In genomic region chr1:143702141-143702740, GRCm38 (mm10) we compare ENCODE assay signal across 8 mouse cellular contexts. TPM values are rescaled to one million over a fixed set of nuclear protein-coding genes. Genes with fewer than 3 reads are reported as not detected.
DNase-seq lines count a peak whose midpoint lies in the region; ATAC-seq and TF ChIP-seq lines count a peak whose summit lies in the region.

No protein-coding gene starts in this region.

- H3K9ac ChIP-seq in forebrain, embryonic 12.5 days, result peak overlapping the region; percentile 86
- peak overlapping the region; percentile 95 for H3K9ac ChIP-seq in stomach, embryonic 16.5 days (ENCODE audit: low read length)

- no peak for TF ChIP-seq CTCF in kidney, adult 2 months (conservative IDR thresholded peaks at IDR 0.05; ENCODE audit: insufficient read depth, insufficient read length, low read depth, low read length)

- peak; percentile 3 for DNase-seq in adrenal gland, postnatal 25 days
- DNase-seq in adrenal gland, adult (ENCODE audit: inconsistent age in 2 of 2, low spot score in 1 of 2), result no peak
- peak; percentile 48 for DNase-seq in thymus, postnatal 4 days
- DNase-seq in thymus, postnatal 14 days, result no peak
- peak; percentile 59 for DNase-seq in kidney, adult 2 months
- peak; percentile 31 for DNase-seq in lung, postnatal 25 days (ENCODE audit: low spot score)

- H3K27me3 ChIP-seq in forebrain, embryonic 12.5 days, result no peaks in the 10 kb centered on the region
- H3K27me3 ChIP-seq in kidney, adult 2 months (replicated peaks; ENCODE audit: control insufficient read depth, insufficient read depth, low read length), result no peaks in the 10 kb centered on the region
- H3K27me3 ChIP-seq in stomach, embryonic 16.5 days (ENCODE audit: control insufficient read depth, insufficient read depth, low read length), result no peaks in the 10 kb centered on the region

- H3K27ac ChIP-seq in forebrain, embryonic 12.5 days, result peak overlapping the region; percentile 94
- H3K27ac ChIP-seq in kidney, adult 2 months (ENCODE audit: insufficient read depth, low read depth, low read length), result peak overlapping the region; percentile 89
- peak overlapping the region; percentile 90 for H3K27ac ChIP-seq in stomach, embryonic 16.5 days (ENCODE audit: low read length)

- no peak for TF ChIP-seq POLR2A in kidney, adult 2 months (IDR thresholded peaks at IDR 0.05; ENCODE audit: low read depth, low read length)

- H3K36me3 ChIP-seq in forebrain, embryonic 12.5 days (replicated peaks), result peaks cover 10% of the 10 kb centered on the region
- no peaks in the 10 kb centered on the region for H3K36me3 ChIP-seq in kidney, adult 2 months (ENCODE audit: control insufficient read depth, insufficient read depth, low read length)
- H3K36me3 ChIP-seq in stomach, embryonic 16.5 days (ENCODE audit: control insufficient read depth, insufficient read depth, low read length), result peaks cover 4% of the 10 kb centered on the region; the same call in 1 of the 2 replicates

- H3K4me1 ChIP-seq in forebrain, embryonic 12.5 days, result peaks cover 13% of the 10 kb centered on the region
- no peaks in the 10 kb centered on the region; the same call in 1 of the 2 replicates for H3K4me1 ChIP-seq in kidney, adult 2 months (ENCODE audit: control insufficient read depth, insufficient read depth, low read length)
- peaks cover 3% of the 10 kb centered on the region for H3K4me1 ChIP-seq in stomach, embryonic 16.5 days (ENCODE audit: control insufficient read depth, insufficient read depth, low read length)

- H3K9me3 ChIP-seq in forebrain, embryonic 12.5 days, result no peaks in the 10 kb centered on the region
- no peaks in the 10 kb centered on the region for H3K9me3 ChIP-seq in stomach, embryonic 16.5 days (replicated peaks; ENCODE audit: control insufficient read depth, low read length)

- under 1% methylated on average over 29 of the region's 48 CpGs for WGBS in forebrain, embryonic 12.5 days
- 1% methylated on average over 47 of the region's 48 CpGs for WGBS in kidney, adult 2 months
- WGBS in stomach, embryonic 16.5 days, result under 1% methylated on average over 41 of the region's 48 CpGs

- H3K4me2 ChIP-seq in forebrain, embryonic 12.5 days, result peak overlapping the region; percentile 66
- peak overlapping the region; percentile 76 for H3K4me2 ChIP-seq in stomach, embryonic 16.5 days (ENCODE audit: low read depth, low read length)

- peak; percentile 70 for ATAC-seq in forebrain, embryonic 12.5 days (ENCODE audit: low FRiP score)
- ATAC-seq in stomach, embryonic 16.5 days (ENCODE audit: insufficient read depth, low FRiP score), result peak; percentile 70

- H3K4me3 ChIP-seq in forebrain, embryonic 12.5 days (replicated peaks), result peak overlapping the region; percentile 78
- peak overlapping the region; percentile 99 for H3K4me3 ChIP-seq in kidney, adult 2 months (ENCODE audit: insufficient read depth, low read depth, low read length)
- peak overlapping the region; percentile 88 for H3K4me3 ChIP-seq in stomach, embryonic 16.5 days (replicated peaks; ENCODE audit: low read length)

RNA-seq across cellular contexts. Expression of gene Cdc73, which starts 0.5 kb away (rescaled TPM):
- total RNA-seq in adrenal gland, postnatal 25 days (2021), result 98.2 and 110 TPM in 2 replicates
- 46.3 and 48.8 TPM in 2 replicates for polyA plus RNA-seq in forebrain, embryonic 12.5 days (2016; fragmentation: Nextera tagmentation; extraction: Ambion mirVana)
- polyA plus RNA-seq in kidney, adult 2 months (2012; rRNA removed), result 2.1 and 4.3 TPM in 2 replicates
- polyA plus RNA-seq in stomach, embryonic 16.5 days (2015; fragmentation: Nextera tagmentation; extraction: Ambion mirVana), result 7.3 and 11.4 TPM in 2 replicates

RNA-seq across cellular contexts. Expression of gene Glrx2, which starts 13.9 kb away (rescaled TPM):
- 86.3 and 89.7 TPM in 2 replicates for total RNA-seq in adrenal gland, postnatal 25 days (2021)
- polyA plus RNA-seq in forebrain, embryonic 12.5 days (2016; fragmentation: Nextera tagmentation; extraction: Ambion mirVana), result 158 and 160 TPM in 2 replicates
- polyA plus RNA-seq in kidney, adult 2 months (2012; rRNA removed), result 26.6 and 28.5 TPM in 2 replicates
- 85.2 and 97.9 TPM in 2 replicates for polyA plus RNA-seq in stomach, embryonic 16.5 days (2015; fragmentation: Nextera tagmentation; extraction: Ambion mirVana)

Comparison
In these comparisons a context has a peak if more than half of its experiments do, and no peak if none do; other contexts are left out.
1. DNase-seq: peak in adrenal gland, postnatal 25 days (single experiment), thymus, postnatal 4 days (single experiment), kidney, adult 2 months (single experiment) and lung, postnatal 25 days (single experiment); none in adrenal gland, adult (0 of 2) and thymus, postnatal 14 days (single experiment).
2. Peak in every context shown above with its lines, with median percentiles within 50 percentile points of each other: H3K27ac ChIP-seq and H3K4me3 ChIP-seq.